ENCODE assay signal across 9 mouse cellular contexts in the genomic region with DNA sequence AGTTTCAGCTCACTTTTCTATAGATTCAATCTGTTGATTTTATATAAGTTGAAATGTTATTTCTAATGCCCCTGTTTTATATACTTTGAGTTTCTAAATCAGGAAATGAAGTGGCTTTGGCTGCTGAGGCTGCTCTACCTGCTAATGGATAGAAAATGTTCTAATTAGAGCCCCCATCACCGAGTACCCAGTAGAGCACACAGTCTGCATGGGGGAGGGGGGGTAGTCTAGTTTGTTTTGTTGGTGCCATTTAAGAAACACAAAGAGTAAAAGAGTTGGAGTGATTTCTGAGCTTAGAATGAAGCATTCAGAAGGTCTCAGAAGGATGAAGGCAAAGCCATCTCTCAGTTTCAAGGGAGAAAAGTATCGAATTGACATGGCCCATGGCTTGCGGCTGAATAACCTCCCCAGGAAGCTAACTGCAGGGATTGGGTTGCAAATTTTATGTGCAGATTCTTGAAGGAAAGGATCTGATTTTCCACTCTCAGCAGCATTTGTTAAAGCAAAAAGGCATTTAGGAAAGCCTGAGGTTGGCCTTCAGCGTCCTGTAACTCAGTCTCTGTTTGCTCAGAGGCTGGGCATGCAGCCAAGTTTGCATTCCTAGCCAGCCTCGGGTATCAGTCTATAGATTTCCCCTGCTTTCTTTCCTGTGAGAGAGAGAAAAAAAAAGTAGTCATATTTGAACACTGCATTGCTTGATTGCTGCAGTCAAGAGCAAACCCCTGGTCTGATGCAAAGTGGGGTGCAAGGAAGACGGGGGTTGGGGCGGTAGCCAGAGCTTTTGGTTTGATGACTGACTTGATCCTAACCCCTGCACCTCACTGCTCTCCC. TPM values are rescaled to one million over a fixed set of nuclear protein-coding genes. Genes with fewer than 3 reads are reported as not detected.
DNase-seq lines count a peak whose midpoint lies in the region; ATAC-seq lines count a peak whose summit lies in the region.
"Had no signal": no experiment of that assay in that cellular context is flagged by ENCODE, and none has a peak within 500 bp of the region (broad histone marks: within the 10 kb centered on the region; RNA-seq: fewer than 3 reads in every experiment).

No protein-coding gene starts in this region.

- intact Hi-C loops in heart, postnatal 14 days (cut with DNase I): no loop called here

- H3K27me3 ChIP-seq in midbrain, embryonic 12.5 days: peaks cover 35% of the 10 kb centered on the region

- peak; percentile 44 for DNase-seq in cerebellum, postnatal 14 days
- no peak for DNase-seq in cerebellum, adult 11-12 months
- peak; percentile 60 to 72 for DNase-seq in heart, postnatal 14 days
- DNase-seq in large intestine, adult 2 months (ENCODE audit: low read depth, low spot score): peak; percentile 51
- DNase-seq in layer of hippocampus, adult 9-11 months: no peak
- DNase-seq in left cerebral cortex, adult 18-20 months (ENCODE audit: low spot score in 2 of 2): no peak

- H3K9me3 ChIP-seq in midbrain, embryonic 12.5 days: no peaks in the 10 kb centered on the region

- peak; percentile 62 for ATAC-seq in midbrain, embryonic 12.5 days (ENCODE audit: low FRiP score, low read depth)

- no peak overlapping the region for H3K27ac ChIP-seq in brown adipose tissue, adult 24 weeks (replicated peaks; ENCODE audit: low read depth, low read length)
- peak overlapping the region; percentile 74 for H3K27ac ChIP-seq in midbrain, embryonic 12.5 days (replicated peaks)

- H3K4me2 ChIP-seq in midbrain, embryonic 12.5 days (replicated peaks): peak overlapping the region; percentile 22; the same call in 1 of the 2 replicates

- no peak overlapping the region for H3K9ac ChIP-seq in midbrain, embryonic 12.5 days (replicated peaks)

- no peaks in the 10 kb centered on the region for H3K4me1 ChIP-seq in brown adipose tissue, adult 24 weeks (ENCODE audit: control insufficient read depth, insufficient read depth, insufficient read length, low read length)
- H3K4me1 ChIP-seq in midbrain, embryonic 12.5 days: peaks cover 25% of the 10 kb centered on the region

- H3K36me3 ChIP-seq in midbrain, embryonic 12.5 days: no peaks in the 10 kb centered on the region

- peak overlapping the region; percentile 23; the same call in 1 of the 2 replicates for H3K4me3 ChIP-seq in brown adipose tissue, adult 24 weeks (ENCODE audit: insufficient read depth, low read depth, low read length)
- no peak overlapping the region for H3K4me3 ChIP-seq in midbrain, embryonic 12.5 days

- WGBS in large intestine, adult 2 months: 15% methylated on average over 7 of the region's 7 CpGs
- WGBS in midbrain, embryonic 12.5 days: 31% methylated on average over 7 of the region's 7 CpGs

RNA-seq across cellular contexts. Expression of gene P4ha3, which starts 2.6 kb away (rescaled TPM):
- not detected in 2 replicates for polyA plus RNA-seq in brown adipose tissue, adult 24 weeks (2012; ENCODE audit: insufficient read depth, insufficient read length, missing spikeins)
- total RNA-seq in heart, postnatal 14 days (2021): 1 to 10 TPM in 1 of 2 experiments, under 1 TPM in 1; 0.80 to 1.1 TPM
- 0.36 and 0.42 TPM in 2 replicates for polyA plus RNA-seq in large intestine, adult 2 months (2012; rRNA removed)
- polyA plus RNA-seq in midbrain, embryonic 12.5 days (2016; fragmentation: Nextera tagmentation; extraction: Ambion mirVana): 4.4 and 4.7 TPM in 2 replicates
- 1 to 10 TPM; 5.0 to 6.4 TPM for total RNA-seq in left cerebral cortex, adult 18-20 months (2021)
- total RNA-seq: hematopoietic stem cell, adult 5-6 weeks had no signal

Comparison
In these comparisons a context has a peak if more than half of its experiments do, and no peak if none do; other contexts are left out.
1. DNase-seq: peak in cerebellum, postnatal 14 days (2 of 2), heart, postnatal 14 days (2 of 2) and large intestine, adult 2 months (single experiment); none in cerebellum, adult 11-12 months (single experiment), layer of hippocampus, adult 9-11 months (single experiment) and left cerebral cortex, adult 18-20 months (0 of 2).